In the genomic region with DNA sequence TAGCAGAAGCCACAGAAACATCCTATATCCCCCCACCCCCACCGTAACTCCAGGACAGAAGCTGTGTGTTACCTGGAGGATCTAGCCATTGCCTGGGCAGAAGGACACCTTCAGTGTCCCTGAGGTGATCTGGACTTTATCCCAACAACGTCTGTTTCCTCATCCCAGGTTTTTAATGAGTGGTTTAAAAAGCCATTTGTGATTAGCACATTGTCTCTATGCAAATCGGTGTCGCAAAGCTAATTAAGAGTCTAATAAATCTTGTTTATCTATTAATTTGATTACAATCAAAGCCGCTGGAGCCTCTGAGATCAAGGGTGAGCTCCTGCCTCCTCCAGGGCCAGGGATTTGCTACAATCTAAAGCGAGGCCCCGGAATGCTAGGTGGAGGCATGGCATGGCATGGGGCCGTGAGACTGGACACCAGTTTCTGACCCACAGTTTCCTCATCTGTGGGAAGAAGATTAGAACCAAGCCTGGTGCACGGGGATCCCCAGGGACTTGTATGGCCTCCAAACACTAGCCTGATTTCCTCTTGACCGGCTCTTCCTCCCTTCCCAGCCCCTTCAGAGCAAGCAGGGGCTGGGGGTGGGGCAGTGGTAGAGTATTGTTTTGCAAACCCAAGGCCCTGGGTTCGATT, we compare ENCODE assay signal across 22 mouse cellular contexts. TPM values are rescaled to one million over a fixed set of nuclear protein-coding genes. Genes with fewer than 3 reads are reported as not detected.
DNase-seq lines count a peak whose midpoint lies in the region; ATAC-seq lines count a peak whose summit lies in the region.
"Had no signal": no experiment of that assay in that cellular context is flagged by ENCODE, and none has a peak within 500 bp of the region (broad histone marks: within the 10 kb centered on the region; RNA-seq: fewer than 3 reads in every experiment).

No protein-coding gene starts in this region.

- no peak for ATAC-seq in heart, embryonic 13.5 days (ENCODE audit: extremely low read depth, insufficient number of reproducible peaks, low FRiP score, low TSS enrichment)
- ATAC-seq in megakaryocyte, adult 5-6 weeks (ENCODE audit: poor library complexity, severe bottlenecking): no peak

- no peaks in the 10 kb centered on the region for H3K27me3 ChIP-seq in heart, embryonic 13.5 days (replicated peaks)
- H3K27me3 ChIP-seq in megakaryocyte, embryonic 14.5 days (replicated peaks): no peaks in the 10 kb centered on the region
- H3K27me3 ChIP-seq: limb, embryonic 15.5 days; midbrain, embryonic 12.5 days had no signal

- WGBS in heart, embryonic 13.5 days: 65% methylated on average over 11 of the region's 11 CpGs

- H3K4me2 ChIP-seq in heart, embryonic 13.5 days: no peak overlapping the region
- H3K4me2 ChIP-seq: limb, embryonic 15.5 days; lung, embryonic 14.5 days; midbrain, embryonic 12.5 days had no signal

- DNase-seq in cerebellum, adult 9-10 months: peak; percentile 36
- no peak for DNase-seq in cerebellum, adult 9-11 months
- no peak for DNase-seq in heart, postnatal 36 days
- DNase-seq in 3T3-L1 (ENCODE audit: low read depth, low spot score): peak; percentile 3
- DNase-seq in left cerebral cortex, adult 8-10 months (ENCODE audit: low spot score in 2 of 2): no peak
- DNase-seq: adrenal gland, postnatal 25 days; cerebellum, adult 11 months; cerebellum, postnatal 25 days; embryo, embryonic 11 days; gastrocnemius, adult 2 months; kidney, adult 2 months; kidney, postnatal 14 days; lung, embryonic 14.5 days; lung, postnatal 36 days; right cerebral cortex, postnatal 4 days had no signal

- H3K27ac ChIP-seq in heart, embryonic 13.5 days (replicated peaks): peak overlapping the region; percentile 94
- H3K27ac ChIP-seq: forebrain, embryonic 10.5 days; gastrocnemius, adult 2 months; limb, embryonic 15.5 days had no signal

- intact Hi-C loops in heart, postnatal 36 days (cut with DNase I): no loop called here

- peaks cover 77% of the 10 kb centered on the region for H3K36me3 ChIP-seq in heart, embryonic 13.5 days
- H3K36me3 ChIP-seq in megakaryocyte, embryonic 14.5 days (replicated peaks; ENCODE audit: low read length): peaks cover 83% of the 10 kb centered on the region

- peaks cover 79% of the 10 kb centered on the region for H3K4me1 ChIP-seq in heart, embryonic 13.5 days
- peaks cover 100% of the 10 kb centered on the region for H3K4me1 ChIP-seq in megakaryocyte, embryonic 14.5 days

- no peak overlapping the region for H3K4me3 ChIP-seq in heart, embryonic 13.5 days
- H3K4me3 ChIP-seq in megakaryocyte, embryonic 14.5 days (replicated peaks): peak overlapping the region; percentile 44
- H3K4me3 ChIP-seq: forebrain, embryonic 10.5 days; gastrocnemius, adult 2 months; layer of hippocampus, adult 2 months; limb, embryonic 15.5 days; midbrain, embryonic 12.5 days had no signal

- H3K9ac ChIP-seq in heart, embryonic 13.5 days: no peak overlapping the region
- H3K9ac ChIP-seq: limb, embryonic 15.5 days; lung, embryonic 14.5 days; midbrain, embryonic 12.5 days had no signal

- no peaks in the 10 kb centered on the region for H3K9me3 ChIP-seq in heart, embryonic 13.5 days
- H3K9me3 ChIP-seq in megakaryocyte, embryonic 14.5 days: no peaks in the 10 kb centered on the region
- H3K9me3 ChIP-seq: forebrain, embryonic 10.5 days; limb, embryonic 15.5 days; midbrain, embryonic 12.5 days had no signal

RNA-seq across cellular contexts. Expression of a gene that starts 54.7 kb away (rescaled TPM):
- polyA plus RNA-seq in heart, embryonic 13.5 days (2015; fragmentation: Nextera tagmentation; extraction: Ambion mirVana): 93.7 and 99.8 TPM in 2 replicates
- total RNA-seq in heart, postnatal 36 days (2021): 100 to 1,000 TPM; 294 to 308 TPM
- polyA plus RNA-seq in megakaryocyte, embryonic 14.5 days (2012; ENCODE audit: insufficient read depth, low replicate concordance): 237 and 451 TPM in 2 replicates
- total RNA-seq in megakaryocyte, adult 5-6 weeks (2015): 27.5 and 30.6 TPM in 2 replicates
- 6.1 and 9.3 TPM in 2 replicates for total RNA-seq in megakaryocyte, adult 5-6 weeks (2017)
- total RNA-seq in left cerebral cortex, adult 8-10 months (2022): 10 to 100 TPM; 25.5 to 26.8 (median 26.5) TPM

Comparison
In these comparisons a context has a peak if more than half of its experiments do, and no peak if none do; other contexts are left out.
1. DNase-seq: peak in cerebellum, adult 9-10 months (single experiment) and 3T3-L1 (single experiment); none in cerebellum, adult 9-11 months (single experiment), heart, postnatal 36 days (0 of 2) and left cerebral cortex, adult 8-10 months (0 of 2).
2. RNA of a gene that starts 54.7 kb away (total RNA-seq): 294 to 308 TPM in heart, postnatal 36 days; 6.1 to 30.6 TPM in megakaryocyte, adult 5-6 weeks and 25.5 to 26.8 TPM in left cerebral cortex, adult 8-10 months; every median in the first group is over 4 times any median in the second.